Mouse (Mus musculus) heart, adult 9 months (tissue): ENCODE results near the gene Blmh.

Experiments used
- DNase-seq, 2 experiments: peaks; one replicate each; pipeline ENCODE4 v3.0.0; 2022; ENCODE audit warnings: low spot score in 2 of 2

Gene Blmh

DNA sequence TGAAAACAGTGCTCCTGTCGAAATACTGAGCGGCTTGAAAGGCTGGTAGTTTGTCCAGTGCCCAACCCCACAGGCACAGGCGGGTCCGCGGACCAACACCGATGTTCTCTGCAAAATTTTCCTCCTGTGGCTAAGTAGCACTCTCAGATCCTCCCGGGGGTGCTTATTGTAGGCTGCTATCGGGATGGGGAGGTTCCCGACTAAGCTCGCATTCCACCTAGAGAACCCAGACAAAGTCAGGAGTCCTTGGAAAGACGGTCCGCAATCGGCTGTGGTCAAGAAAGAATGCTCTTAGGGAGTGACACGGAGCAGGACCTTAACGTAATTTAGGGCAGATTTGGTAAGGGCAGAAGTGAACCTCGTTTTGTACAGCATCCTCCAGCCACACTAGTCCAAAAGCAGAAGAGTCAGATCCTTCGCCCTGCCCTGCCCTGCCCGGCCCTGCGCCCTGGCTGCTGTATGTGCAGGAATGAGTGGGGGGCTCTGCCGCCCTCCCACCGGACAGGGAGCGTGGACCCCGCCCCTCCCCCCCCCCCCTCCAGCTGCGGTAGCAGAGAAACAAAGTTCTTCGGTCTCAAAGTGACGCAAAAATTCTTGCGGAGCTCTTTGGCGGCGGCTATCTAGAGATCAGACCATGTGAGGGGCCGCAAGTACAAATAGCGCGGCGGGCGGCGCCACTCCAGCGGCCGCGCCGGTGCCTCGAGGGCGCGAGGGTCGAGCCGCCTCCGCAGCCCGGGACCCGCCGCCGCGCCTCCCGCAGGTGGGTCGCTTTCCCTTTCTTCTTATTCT lies 73.5 kb downstream of the Blmh start, which contains the start of gene Slc6a4:
Gene Slc6a4, plus strand, starts transcription at position 688 of the 789 bp plus-strand sequence.
- no peak for DNase-seq

DNA sequence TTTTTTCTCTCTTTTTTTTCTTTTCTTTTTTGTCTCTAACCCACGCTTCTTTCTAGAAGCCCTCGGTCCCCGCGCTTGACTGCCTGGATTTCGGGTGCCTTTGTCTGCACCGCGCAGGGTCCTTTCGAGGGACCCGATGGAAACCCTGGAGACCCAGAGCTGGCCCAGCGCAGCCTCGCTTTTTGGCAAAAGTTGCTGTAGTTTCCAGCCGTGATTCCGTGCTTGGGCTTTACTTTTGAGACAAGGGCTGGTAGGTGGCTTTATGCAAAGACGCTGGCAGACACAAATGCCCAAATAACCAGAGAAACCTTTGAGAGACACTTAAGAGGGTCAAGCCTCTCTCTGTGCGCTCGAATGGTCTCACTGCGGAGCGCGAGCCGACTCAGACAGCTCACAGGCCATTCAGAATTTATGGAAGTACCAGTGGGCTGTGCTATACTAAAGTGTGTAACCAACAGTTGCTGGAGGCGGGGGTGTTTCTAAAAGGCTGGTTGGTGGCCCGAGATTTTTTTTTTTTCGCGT lies 74.2 kb downstream of the Blmh start:
- DNase-seq = no peak

DNA sequence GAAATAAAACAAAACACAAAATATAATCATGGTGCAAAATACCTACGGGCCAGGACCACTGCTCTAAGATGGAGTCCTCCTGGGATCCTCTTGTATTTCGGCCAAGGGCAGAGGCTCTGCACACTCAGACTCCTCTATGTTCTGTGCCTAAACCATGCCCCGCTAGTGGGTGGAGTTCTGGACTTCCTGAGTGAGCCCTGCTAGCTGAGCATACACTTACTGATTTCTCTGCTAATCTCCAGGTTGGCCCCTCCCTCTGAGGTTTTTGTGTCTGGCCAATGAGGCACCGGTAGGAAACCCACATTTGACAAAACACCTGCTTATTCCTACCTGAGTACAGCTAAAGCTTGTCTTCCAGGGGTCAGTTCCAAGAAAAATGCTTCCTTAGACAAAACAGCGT lies 76.1 kb downstream of the Blmh start:
- no peak for DNase-seq

DNA sequence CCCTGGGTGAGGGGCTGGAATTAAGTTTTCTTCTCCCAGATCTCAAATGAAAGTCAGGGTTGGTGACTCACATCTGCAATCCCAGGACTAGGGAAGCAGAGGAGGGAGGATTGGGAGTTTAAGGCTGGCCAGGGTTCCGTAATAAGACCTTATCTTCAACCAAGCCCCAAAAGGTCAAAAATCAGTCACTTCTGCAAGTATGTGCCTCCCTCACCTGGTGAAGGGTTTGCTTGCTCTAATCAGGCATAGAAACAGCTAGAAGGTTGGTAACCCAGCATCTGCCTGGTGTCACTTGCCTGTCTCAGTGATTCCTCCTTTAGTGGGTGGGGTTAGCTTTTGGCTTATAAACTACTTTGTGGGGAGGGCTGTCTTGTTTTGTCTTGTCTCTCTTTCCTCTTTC lies 77.8 kb downstream of the Blmh start:
- DNase-seq = no peak

DNA sequence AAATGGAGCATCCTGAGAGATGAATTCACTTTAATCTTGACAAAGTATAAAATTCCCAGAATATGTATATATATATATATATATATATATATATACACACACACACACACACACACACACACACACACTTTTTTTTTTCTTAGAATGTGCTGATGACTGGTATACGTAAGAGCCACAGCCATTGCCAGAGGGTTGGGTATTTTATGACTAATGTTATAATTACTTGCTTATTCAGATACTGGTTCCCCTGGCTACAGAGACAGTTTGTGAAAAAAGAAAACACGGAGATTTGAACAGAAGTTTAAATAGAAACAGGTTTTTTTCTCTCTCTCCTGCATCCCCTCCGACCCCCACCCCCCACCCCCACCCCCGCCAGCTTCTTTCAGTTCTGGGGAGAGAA lies 81.3 kb downstream of the Blmh start:
- DNase-seq = no peak

DNA sequence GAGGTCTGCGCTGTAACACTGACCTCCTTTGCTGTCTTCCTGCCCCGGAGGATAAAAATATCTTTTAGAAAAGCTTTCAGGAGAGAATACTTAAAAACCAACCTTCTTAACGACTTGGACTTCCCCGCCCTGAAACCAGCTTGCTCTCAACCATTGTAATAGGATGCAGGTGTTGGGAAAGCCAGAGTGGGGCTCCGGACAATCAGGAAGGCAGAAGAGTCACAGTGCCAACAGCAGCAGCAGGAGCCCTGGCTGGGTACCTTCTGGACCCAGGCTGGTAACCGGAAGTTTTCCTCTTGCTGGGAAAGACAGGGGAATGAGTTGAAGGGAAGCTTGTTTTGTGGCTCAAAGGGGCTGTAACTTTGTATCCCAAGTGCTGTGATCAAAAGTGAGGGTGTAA lies 82.0 kb downstream of the Blmh start:
- no peak for DNase-seq

DNA sequence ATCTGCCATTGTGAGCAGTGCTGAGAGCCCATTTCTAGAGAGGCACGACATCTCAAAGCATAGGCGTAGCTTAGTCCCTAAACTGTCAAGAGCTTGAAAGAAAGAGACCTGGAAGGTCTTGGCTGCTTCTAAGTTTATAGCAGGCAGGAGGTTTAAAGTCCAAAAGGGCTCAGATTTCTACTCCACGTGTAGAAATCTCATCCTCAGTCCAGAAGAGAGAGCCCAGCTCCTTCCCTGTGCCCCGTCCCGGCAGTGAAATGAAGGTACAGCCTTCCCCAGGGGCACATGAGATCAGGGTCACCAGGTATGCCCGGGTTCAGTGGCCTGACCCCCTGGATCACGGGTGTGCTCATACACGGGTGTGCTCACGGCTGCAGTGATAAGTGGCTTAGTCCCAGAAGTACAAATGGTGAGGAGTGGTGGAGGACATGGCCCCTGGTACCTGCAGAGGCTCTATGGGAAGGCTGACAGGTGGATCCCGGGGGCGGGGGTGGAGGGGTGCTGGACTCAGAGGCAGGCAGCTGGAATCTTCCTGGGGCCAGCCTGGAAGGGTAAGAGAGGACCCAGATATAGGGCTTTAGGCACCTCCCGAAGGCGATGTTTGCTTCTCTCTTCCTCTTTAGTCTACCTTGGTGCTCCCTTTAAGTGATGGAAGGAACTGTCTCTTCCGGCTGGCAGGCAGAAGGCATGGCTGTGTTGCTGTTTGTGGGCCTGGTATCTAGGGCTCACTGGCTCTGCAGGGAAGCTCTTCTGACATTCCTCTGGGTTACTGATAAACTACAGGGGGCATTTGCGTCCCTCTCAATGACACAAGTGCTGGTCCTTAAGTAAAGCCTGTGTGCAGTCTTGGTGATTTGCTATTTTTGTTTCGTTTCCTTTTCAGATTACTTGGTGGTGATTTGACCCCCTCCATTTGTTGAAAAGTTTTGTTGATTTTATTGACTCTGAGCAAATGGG lies 84.7 kb downstream of the Blmh start:
- DNase-seq = no peak

DNA sequence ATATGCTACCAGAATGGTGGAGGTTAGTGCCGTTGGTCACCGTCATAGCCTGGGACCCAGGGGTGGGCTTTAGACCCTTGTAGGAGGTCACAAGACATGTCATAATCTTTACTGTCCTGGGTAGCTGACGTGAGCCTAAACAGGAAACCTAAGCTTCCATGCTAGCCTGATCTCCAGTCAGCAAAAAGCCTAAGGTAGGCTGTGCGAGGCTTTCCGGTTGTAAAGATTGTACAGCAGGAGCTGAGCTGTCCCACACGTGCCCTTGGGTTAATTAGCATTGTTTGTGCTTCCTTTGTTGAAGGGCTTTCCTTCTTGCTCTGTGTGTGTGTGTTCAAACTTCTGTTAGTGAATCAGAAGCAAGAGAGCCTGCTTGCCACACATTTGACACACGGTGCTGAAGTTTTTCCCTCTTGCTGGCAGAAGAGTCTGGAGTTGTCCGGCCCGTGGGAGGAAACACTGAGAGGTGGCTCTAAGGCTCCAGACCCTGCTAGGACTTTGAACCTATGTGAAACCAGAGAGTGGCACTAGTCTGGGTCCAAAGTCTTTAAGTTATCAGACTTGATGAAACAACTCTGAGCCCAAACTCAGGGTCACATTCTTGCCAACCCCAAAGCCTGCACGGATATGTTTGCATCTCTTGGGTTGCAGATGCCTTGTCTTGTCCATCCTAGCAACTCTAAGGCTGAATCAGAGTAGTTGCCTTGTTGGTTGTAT lies 86.3 kb downstream of the Blmh start:
- DNase-seq = no peak

DNA sequence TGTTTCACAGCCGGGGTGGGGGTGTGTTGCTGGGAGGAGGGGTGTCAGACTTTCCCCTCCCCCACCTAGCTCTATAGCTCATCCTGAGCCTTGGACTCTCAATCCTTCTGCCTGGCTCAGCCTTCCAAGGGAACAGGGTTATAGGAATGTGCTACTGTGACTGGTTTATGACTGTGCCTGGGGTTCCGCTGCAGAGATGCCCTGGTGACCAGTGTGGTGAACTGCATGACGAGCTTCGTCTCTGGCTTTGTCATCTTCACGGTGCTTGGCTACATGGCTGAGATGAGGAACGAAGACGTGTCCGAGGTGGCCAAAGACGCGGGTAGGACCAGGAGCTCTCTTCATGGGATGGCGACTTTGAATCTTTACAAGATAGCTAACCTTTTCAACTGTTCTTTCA lies 93.4 kb downstream of the Blmh start:
- no peak for DNase-seq

DNA sequence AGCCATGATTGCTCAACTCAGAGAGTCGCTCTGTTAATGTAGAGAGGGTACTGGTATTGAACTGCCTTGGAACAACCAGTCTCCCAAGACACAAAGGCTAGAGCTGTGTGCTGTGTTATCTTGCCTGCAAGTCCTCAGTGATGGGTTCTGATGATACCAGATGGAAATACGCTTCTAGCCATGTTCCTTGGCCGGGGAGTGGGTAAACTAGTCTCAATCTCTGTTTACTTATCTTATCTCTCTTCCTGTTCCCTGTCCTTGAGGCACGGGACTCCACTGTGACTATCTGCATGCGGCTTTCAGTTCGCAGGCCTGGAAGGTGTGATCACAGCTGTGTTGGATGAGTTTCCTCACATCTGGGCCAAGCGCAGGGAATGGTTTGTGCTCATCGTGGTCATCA lies 94.9 kb downstream of the Blmh start:
- no peak for DNase-seq

DNA sequence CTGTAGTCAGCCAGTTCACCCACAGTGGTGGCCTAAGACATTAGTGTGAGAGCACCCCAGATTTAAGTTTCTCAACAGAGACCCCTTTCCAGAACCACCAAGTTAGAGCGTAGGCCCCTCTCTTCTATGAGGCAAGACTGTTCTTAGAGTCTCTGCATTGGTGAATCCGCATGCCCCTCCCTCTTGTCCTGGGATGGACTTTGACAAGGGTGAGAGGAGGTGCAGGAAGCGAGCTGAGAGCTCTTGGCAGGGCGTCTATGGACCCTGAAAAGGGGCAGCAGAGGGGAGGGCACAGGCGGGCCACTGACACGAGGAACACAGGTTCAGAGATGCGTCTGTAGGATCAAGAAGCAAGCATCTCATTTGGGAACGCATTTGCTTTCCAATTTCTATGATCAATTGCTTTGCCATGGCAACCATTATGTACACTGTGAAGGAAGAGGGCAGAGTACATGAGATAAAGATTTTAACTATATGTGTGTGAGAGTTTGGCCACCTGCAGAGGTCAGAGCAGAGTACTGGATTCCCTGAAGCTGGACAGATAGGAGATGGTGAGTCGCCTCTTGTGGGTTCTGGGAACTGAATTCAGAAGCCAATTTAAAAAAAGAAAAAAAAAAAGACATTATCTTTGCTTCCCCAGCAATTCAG lies 97.3 kb downstream of the Blmh start:
- no peak for DNase-seq

DNA sequence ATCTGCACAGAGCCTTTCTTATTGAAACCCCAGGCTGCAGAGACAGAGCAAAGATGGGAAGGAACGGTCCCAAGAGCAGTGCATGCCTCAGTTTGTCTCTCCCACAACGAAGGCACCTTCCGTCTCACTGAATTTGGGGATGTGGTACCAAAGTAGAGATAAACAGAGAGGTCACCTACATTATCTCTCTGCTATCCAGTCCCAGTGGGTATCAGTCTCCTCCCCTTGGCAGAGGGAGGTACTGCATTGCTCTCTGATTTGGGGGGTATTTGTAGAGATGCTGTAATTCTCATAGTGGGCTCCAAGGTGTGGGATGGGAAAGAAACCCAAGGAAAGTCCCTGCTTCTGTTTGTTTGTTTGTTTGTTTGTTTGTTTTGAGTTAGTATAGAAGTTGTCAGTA lies 102.0 kb downstream of the Blmh start:
- DNase-seq = no peak

DNA sequence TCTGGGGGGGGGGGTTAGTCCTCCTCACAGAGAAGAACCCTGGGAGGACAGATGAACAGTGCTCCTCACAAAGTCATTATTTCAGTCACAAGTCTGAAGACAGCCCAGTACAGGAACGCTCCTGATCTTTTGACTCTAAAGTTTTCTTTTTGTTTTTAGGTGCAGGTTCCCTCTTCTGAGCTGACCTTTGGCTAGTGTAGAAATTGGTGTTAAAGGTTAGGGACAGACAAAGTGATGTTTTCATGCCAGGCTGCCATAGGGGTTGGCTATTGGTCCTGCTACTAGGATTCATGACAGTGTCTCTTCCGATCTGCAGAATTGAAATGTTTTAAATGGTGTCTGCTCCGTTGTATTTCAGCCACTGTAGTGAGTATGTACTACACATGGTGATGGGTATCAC lies 103.5 kb downstream of the Blmh start:
- DNase-seq = no peak

DNA sequence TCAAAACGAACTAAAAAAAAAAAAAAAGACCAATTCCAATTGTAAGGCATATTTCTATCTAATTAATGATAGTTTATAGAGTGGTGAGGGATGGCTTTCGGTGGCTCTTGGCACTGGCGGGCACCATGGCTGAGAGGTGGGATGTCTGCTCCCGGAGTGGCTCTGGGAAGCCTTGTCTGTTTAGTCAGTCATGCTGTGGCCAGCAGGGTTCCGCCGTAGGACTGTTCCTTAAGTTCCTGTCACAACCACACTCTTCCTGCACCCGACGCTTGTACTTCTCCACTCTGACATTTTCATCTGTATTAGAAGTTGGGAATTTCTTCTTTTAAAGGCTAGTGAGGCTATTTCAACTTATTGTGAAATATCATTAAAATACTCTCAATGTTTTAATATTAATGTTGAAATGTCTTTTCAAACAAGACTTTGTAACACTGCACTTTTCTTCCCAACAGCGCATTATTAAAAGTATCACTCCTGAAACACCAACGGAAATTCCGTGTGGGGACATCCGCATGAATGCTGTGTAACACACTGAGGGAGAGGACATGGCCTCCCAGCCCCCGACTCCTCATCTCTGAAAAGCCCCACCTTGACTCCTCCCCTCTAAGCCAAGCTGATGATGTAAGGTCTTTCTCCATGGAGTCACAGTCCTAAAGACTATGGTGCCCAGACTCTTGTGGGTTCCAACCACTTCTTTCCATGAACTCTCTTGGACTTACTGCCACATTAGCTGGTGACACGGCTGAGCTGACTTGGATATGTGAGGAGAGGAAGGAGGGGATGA lies 106.7 kb downstream of the Blmh start:
- no peak for DNase-seq
